Mouse (Mus musculus) stomach, postnatal 0 days (tissue): ENCODE measurements around the gene Ppm1g. TPM values are rescaled to one million over a fixed set of nuclear protein-coding genes. Genes with fewer than 3 reads are reported as not detected.
A peak's percentile ranks its signal among the peaks of the same experiment; 100 is the strongest.

Source experiments
- ATAC-seq: fragments of 200-750 bp; cut with Nextera tagmentation; 2 replicates; pipeline ENCODE4 v1.8.0; 2017; ENCODE audit not compliant: low FRiP score, low TSS enrichment
- DNase-seq: peaks from one replicate; pipeline ENCODE4 v3.0.0-alpha.2; 2016; ENCODE audit warnings: low spot score
- H3K27ac ChIP-seq: fragments of 300-500 bp; sonication (generic); replicated peaks from 2 replicates; pipeline ENCODE4 v1.5.1; 2014; ENCODE audit warnings: mild to moderate bottlenecking, control low read depth
- H3K27me3 ChIP-seq: fragments of 300-500 bp; sonication (generic); 2 replicates; pipeline ENCODE4 v1.6.1; 2014; ENCODE audit warnings: low read length; ENCODE audit not compliant: control insufficient read depth, insufficient read depth
- H3K36me3 ChIP-seq: fragments of 300-500 bp; sonication (generic); 2 replicates; pipeline ENCODE4 v1.6.1; 2014; ENCODE audit warnings: low read length, mixed read lengths; ENCODE audit not compliant: control insufficient read depth, insufficient read depth
- H3K4me1 ChIP-seq: fragments of 300-500 bp; sonication (generic); replicated peaks from 2 replicates; pipeline ENCODE4 v1.6.1; 2014; ENCODE audit warnings: antibody characterized with exemption; ENCODE audit not compliant: control insufficient read depth, insufficient read depth
- H3K4me2 ChIP-seq: fragments of 300-500 bp; sonication (generic); replicated peaks from 2 replicates; pipeline ENCODE4 v1.6.1; 2014; ENCODE audit warnings: low read depth, mild to moderate bottlenecking, control low read depth, moderate library complexity
- H3K4me3 ChIP-seq: fragments of 300-500 bp; sonication (generic); 2 replicates; pipeline ENCODE4 v1.5.1; 2014; ENCODE audit warnings: low read depth, low read length, control low read depth
- H3K9ac ChIP-seq: fragments of 300-500 bp; sonication (generic); 2 replicates; pipeline ENCODE4 v1.6.1; 2014; ENCODE audit warnings: mild to moderate bottlenecking, low read length, control low read depth, mixed read lengths
- H3K9me3 ChIP-seq: fragments of 300-500 bp; sonication (generic); 2 replicates; pipeline ENCODE4 v1.6.1; 2016; ENCODE audit warnings: low read length; ENCODE audit not compliant: control insufficient read depth
- CTCF ChIP-seq: IDR thresholded peaks from 2 replicates; pipeline ENCODE4 v1.5.1; 2016; ENCODE audit warnings: antibody characterized with exemption, low read depth, mild to moderate bottlenecking, moderate library complexity
- EP300 ChIP-seq: optimal IDR thresholded peaks from 2 replicates; pipeline ENCODE3; 2016; ENCODE audit warnings: antibody characterized with exemption
- WGBS: fragments of 180-500 bp; shearing (Covaris S2); extraction: QIAGEN DNeasy Blood & Tissue Kit; methylation state at CpG from one replicate; pipeline ENCODE4 v1.1.7; 2014; 5-methylcytosine and 5-hydroxymethylcytosine counted together
- polyA plus RNA-seq: library from polyadenylated mRNA; unstranded; fragments of >200 nt; fragmentation: Nextera tagmentation; extraction: Ambion mirVana; gene quantifications from 2 replicates; pipeline ENCODE4 v1.2.1, GENCODE M21; 2015

Ppm1g gene
- polyA plus RNA-seq, 1 experiment from 2014 or later, result 59.4 TPM

DNA sequence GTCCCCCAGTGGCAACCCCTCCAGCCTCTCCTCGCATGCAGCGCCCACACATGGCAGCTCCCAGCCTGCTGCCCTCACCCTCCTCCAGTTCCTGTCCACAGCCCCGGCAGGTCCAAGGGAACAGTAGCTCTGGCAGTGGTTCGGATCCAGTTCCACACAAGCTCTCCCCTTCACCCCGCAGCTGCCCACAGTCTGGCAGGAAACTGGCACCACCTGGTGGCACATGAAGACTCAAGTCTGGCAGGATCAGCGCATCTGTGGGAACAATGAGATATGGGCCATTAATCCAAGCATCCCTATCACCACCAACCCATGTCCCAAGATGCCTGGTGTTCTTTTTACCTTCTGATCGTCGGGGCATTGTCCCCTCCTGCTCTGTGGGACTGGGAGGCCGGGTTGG is 20.6 kb downstream of the Ppm1g start:
- peak; percentile 35 for DNase-seq
- Histone ChIP-seq H3K27ac (no peak overlapping the region), H3K9ac (no peak overlapping the region), H3K4me1 (no peaks in the 10 kb centered on the region), H3K4me3 (no peak overlapping the region), H3K4me2 (no peak overlapping the region), H3K27me3 (no peaks in the 10 kb centered on the region), H3K36me3 (peaks cover 43% of the 10 kb centered on the region), H3K9me3 (peaks cover 5% of the 10 kb centered on the region)
- WGBS, result 79% methylated on average over 9 of the region's 9 CpGs
- no peak for ATAC-seq
- no peak for TF ChIP-seq EP300
- peak; percentile 54 for TF ChIP-seq CTCF

DNA sequence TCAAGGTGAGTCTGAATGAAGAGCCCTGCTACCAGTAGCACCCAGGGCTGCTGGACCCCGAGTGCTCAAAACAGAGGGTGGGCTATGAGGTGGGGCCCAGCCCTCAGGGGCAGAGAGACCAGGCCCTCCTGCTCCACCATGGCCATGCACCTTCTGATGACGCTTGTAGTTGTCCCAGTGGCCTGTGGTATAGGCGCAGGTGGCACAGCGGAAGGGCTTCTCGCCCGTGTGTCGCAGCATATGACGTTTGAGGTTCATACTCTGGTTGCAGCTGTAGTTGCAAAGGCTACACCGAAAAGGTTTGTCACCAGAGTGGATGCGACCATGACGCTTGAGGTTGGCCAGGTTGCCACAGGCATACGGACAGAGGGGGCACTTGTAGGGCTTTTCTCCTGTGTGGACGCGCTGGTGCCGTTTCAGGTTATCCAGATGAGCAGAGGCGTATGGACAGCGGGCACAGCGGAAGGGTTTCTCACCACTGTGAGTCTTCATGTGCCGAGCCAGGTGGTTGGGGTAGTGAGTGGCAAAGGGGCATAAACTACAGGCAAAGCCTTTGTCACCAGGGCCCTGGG is 21.1 kb downstream of the Ppm1g start:
- peaks cover 45% of the 10 kb centered on the region for H3K36me3 ChIP-seq
- H3K9me3 ChIP-seq, result peaks cover 5% of the 10 kb centered on the region
- TF ChIP-seq EP300 (no peak), CTCF (no peak)
- no peak overlapping the region for H3K4me2 ChIP-seq
- ATAC-seq (no peak), DNase-seq (no peak)
- 88% methylated on average over 19 of the region's 19 CpGs for WGBS
- H3K4me3 ChIP-seq, result no peak overlapping the region
- no peak overlapping the region for H3K9ac ChIP-seq
- H3K4me1 ChIP-seq, result no peaks in the 10 kb centered on the region
- no peaks in the 10 kb centered on the region for H3K27me3 ChIP-seq
- no peak overlapping the region for H3K27ac ChIP-seq

DNA sequence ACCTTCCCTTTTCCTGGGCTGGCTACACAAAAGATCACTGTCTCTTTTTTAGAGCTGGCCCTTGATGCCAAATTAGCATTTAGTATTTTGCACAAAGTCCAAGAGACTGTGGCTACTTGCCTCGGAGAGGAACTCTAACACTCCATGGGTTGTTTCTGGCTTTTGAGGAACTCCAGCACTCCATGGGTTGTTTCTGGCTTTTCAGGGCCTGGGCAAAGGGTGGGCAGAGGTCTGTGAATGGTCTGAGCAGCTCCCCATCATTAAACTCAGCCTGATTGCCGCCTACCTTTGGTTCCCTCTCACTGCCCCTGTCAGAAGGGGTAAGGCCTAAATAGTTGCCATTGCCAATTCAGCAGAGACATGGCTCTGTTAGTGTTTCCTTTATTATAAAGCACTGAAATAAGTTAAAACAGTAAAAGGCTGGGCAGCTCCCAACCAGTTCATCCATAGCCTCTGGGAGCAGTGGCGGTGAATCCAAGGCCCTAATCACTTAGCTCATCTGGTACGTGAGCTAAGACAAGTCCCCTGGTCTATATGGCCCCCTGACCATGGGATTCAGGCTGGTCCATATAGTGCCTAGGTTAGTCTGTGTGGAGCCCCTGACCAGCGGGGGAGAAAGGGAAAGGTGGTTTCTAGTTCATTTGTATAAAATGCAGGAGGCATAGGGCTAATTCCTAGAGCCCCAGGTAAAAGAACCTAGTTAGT is 21.7 kb downstream of the Ppm1g start:
- WGBS, result 79% methylated on average over 5 of the region's 5 CpGs
- Histone ChIP-seq H3K27me3 (no peaks in the 10 kb centered on the region), H3K36me3 (peaks cover 43% of the 10 kb centered on the region), H3K9ac (no peak overlapping the region), H3K4me1 (0 out of 2 replicates have a peak, but pooled peaks cover 3% of the 10 kb centered on the region), H3K4me2 (no peak overlapping the region), H3K4me3 (no peak overlapping the region), H3K9me3 (peaks cover 5% of the 10 kb centered on the region), H3K27ac (no peak overlapping the region)
- DNase-seq, result no peak
- ATAC-seq, result no peak
- TF ChIP-seq CTCF, result no peak
- TF ChIP-seq EP300, result no peak

DNA sequence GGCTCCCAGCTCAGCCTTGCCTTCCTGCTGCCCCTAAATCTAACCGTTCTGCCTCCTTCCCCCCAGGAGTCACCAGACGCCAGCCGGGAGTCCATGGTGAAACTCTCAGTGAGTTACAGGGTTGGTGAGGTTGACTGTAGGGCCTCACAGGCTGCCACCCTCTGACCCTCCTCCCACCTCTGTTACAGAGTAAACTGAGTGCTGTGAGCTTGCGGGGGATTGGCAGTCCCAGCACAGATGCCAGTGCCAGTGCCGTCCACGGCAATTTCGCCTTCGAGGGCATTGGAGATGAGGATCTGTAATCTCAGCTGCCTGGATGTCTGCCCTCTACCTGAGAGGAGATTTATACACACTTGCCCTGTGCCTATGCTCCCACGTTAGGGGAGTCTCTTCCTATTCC is 22.3 kb downstream of the Ppm1g start:
- 0 out of 2 replicates have a peak, but pooled peaks cover 3% of the 10 kb centered on the region for H3K4me1 ChIP-seq
- no peak for ATAC-seq
- no peak for DNase-seq
- H3K4me3 ChIP-seq, result no peak overlapping the region
- H3K27ac ChIP-seq, result no peak overlapping the region
- no peaks in the 10 kb centered on the region for H3K27me3 ChIP-seq
- no peak overlapping the region for H3K9ac ChIP-seq
- no peak for TF ChIP-seq CTCF
- no peak for TF ChIP-seq EP300
- peaks cover 5% of the 10 kb centered on the region for H3K9me3 ChIP-seq
- H3K36me3 ChIP-seq, result peaks cover 42% of the 10 kb centered on the region
- 69% methylated on average over 9 of the region's 9 CpGs for WGBS
- H3K4me2 ChIP-seq, result no peak overlapping the region

DNA sequence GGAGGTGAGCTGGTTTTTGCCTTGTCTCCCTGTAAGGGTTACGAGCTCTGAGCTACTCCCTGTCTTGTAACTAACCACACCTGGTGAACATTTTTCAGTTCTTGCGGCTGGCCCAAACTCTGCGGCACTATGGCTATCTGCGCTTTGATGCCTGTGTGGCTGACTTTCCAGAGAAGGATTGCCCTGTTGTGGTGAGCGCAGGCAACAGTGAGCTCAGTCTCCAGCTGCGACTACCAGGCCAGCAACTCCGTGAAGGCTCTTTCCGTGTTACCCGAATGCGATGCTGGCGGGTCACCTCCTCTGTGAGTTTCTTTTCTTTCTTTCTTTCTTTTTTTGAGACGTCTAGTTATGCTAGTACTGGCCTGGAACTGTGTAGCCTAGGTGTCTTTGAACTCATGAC is 23.4 kb downstream of the Ppm1g start:
- H3K4me2 ChIP-seq, result no peak overlapping the region
- H3K9me3 ChIP-seq, result peaks cover 5% of the 10 kb centered on the region
- peaks cover 42% of the 10 kb centered on the region for H3K36me3 ChIP-seq
- 0 out of 2 replicates have a peak, but pooled peaks cover 3% of the 10 kb centered on the region for H3K4me1 ChIP-seq
- H3K27me3 ChIP-seq, result no peaks in the 10 kb centered on the region
- ATAC-seq (no peak), DNase-seq (no peak)
- WGBS, result 89% methylated on average over 12 of the region's 12 CpGs
- TF ChIP-seq EP300 (no peak), CTCF (no peak)
- H3K9ac ChIP-seq, result no peak overlapping the region
- H3K4me3 ChIP-seq, result no peak overlapping the region
- H3K27ac ChIP-seq, result no peak overlapping the region

DNA sequence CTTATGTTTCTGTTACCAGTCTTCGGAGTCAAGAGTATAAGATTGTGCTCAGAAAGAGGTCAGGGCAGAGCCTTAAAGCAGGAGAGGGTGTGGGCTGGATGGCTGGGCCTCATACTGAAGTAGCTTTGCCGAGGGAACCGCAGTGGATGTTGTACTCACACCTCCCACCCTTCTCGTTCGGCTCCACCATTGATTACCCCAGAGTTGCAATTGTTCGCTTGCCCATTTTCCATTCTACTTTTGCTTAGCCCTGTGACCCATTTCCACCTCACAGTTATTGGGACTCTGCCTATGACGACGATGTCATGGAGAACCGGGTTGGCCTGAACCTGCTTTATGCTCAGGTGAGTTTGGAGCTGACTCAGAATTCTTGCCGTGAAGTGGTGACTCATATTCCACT is 24.3 kb downstream of the Ppm1g start:
- Histone ChIP-seq H3K9me3 (peaks cover 5% of the 10 kb centered on the region), H3K27ac (peak overlapping the region; percentile 67), H3K4me3 (no peak overlapping the region), H3K4me1 (0 out of 2 replicates have a peak, but pooled peaks cover 3% of the 10 kb centered on the region), H3K9ac (no peak overlapping the region; the same call in 1 of the 2 replicates), H3K27me3 (no peaks in the 10 kb centered on the region), H3K36me3 (peaks cover 42% of the 10 kb centered on the region), H3K4me2 (no peak overlapping the region)
- WGBS, result 81% methylated on average over 10 of the region's 10 CpGs
- TF ChIP-seq EP300, result no peak
- TF ChIP-seq CTCF, result no peak
- ATAC-seq, result no peak
- DNase-seq, result no peak
